Mouse (Mus musculus) kidney, adult 9 months (tissue): Measurements from ENCODE around the gene Nfatc2.

Experiments used
- DNase-seq: peaks from one replicate; pipeline ENCODE4 v3.0.0; 2022

Nfatc2 gene

DNA sequence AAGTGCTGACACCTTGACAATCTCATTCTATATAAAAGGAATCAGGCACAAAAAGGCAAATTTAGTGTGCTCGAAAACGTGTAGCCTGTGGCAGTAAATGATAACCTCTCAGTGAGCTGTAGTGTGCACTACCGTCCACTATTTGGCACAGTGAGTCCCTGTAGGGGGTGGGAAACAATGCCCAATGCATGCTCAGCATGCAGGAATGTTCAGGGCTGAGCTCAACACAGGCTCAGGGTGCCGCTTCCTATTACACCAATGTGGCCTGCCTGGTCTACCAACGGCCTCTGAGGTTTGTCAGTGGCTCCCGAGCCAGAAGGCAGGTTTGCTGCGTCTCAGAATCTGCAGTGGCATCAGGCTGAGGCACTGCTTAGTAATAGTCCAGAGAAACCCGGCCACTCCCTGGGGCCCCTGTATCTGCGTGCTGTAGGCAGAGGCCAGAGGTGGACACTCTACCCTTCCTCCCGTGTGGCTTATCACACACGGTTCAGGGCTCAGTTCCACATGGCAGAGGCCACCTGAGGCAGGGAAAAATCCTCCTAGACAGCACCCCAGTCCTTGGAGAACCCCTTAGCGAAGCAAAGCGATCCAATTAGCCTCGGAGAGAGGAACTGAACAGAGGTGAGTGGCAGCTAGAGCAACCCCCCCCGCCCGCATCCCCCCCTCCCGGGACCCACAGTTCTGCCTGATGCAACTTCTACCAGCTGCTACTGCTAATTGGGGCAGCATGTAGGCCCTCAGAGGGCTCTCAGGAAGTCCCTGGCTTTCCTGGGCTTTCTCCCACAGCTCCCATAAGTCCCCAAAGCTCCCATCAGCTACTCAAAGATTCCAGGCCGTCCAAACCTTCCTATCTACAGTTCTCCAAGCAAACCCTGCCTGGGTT is 74.7 kb downstream of the Nfatc2 start:
- no peak for DNase-seq

DNA sequence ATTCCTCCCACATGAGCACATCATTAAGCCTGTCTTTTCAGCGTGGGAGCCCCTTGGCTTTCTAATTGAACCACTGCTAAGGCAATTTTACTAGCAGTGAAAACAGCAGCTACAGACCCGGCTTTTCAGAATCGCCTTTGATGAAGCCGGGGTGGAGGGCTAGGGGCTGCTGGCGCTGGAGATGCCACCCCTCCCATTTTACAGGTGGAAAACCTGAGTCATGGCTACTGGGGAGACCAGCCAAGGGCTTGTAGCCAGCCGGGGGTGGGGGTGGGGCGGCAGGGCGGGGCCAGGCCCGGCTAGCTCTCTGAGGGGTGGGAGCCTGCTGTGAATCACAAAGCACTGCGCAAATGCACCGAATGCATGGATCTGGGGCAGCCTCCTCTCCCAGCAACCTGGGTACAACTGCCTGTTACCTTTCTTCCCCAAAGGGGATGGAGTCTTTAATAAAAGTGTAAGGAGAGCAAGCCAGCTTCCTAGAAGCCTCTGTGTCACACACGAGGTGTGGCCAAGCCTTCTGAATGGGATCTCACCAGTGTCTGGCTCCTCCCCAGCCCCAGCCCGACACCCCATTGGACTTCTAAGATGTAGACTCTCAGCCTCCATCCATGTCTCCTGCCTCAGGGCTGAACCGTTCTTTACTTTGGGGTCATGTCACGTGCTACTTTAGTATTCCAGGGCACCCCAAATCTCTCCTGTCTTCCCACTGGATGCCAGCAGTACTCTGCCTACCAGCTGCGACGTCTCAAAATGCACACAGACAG is 75.9 kb downstream of the Nfatc2 start:
- no peak for DNase-seq

DNA sequence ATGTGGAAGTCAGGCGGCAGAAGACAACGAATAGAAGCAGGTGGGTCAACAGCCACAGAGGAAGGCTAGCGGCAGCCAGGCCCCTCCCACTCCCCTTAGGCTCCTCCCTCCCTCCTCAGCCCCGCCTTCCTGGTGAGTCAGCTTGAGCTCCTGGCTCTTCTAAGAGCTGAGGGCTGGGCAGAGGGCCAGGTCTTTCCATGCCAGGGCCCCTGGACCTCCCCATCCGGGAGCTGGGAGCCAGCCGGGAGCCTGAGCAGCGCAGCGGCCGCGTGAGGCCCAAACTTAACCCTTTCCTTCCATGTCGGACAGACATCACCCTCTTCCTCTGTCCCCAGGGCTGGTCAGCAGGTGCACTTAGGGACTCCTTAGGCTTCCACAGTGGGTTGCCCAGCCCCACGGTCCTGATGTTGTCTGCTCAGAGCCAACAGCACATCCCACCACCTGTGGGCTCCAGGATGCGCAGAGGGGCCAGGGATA is 76.5 kb downstream of the Nfatc2 start:
- peak; percentile 96 for DNase-seq

DNA sequence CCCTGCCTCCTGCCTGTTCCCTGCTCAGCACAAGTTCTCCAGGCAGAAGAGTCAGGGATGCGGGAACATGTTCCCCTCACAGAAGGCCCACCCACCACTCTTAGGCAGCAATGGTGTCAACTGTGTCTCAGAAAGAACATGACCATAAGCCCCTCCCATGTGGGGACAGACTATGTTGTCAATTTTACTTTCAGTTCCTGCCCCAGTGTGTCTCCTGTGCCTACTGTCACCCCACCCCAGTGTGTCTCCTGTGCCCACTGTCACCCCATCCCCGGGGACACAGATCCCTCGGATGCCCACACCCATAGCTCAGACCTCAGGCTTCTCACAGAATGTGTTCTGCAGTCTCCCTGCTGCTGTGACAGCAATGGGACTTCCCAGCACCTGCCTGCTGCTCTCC is 79.2 kb downstream of the Nfatc2 start:
- no peak for DNase-seq

DNA sequence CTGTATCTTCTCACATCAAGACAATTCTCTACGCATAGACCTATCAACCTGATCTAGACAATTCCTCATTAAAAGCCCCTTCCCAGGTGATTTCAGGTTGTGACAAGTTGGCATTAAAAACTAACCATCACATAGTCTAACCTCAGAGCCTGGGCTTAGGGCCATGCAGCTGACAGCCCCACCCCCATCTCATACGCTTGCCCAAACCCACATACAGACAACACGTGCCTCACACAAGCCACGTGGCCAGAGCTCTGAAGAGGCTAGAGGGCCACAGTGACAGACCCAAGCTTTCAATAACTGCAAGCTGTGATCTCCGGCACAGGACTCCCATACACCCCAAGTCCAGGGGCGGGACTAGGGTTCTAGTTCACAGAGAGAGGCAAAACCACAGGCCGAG is 80.7 kb downstream of the Nfatc2 start:
- no peak for DNase-seq

DNA sequence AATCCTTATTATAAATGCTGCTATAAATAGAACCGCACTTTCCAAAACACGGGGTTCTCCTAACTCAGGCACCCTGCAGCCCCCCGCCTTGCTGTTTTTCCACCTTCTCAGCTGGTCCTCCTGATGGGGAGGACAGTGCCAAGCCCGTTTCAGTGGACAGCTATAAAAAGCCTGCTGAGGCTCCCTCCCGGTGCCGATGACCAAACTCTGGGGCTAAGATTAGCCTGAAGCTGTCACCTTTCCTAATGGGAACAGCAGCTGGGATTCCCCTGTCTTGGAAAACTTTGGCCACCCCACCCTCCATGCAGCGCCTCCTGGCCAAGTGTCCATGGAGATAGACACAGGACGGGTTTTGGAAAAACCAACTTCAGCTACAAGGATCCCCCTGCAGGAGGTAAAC is 81.9 kb downstream of the Nfatc2 start:
- DNase-seq, result no peak

DNA sequence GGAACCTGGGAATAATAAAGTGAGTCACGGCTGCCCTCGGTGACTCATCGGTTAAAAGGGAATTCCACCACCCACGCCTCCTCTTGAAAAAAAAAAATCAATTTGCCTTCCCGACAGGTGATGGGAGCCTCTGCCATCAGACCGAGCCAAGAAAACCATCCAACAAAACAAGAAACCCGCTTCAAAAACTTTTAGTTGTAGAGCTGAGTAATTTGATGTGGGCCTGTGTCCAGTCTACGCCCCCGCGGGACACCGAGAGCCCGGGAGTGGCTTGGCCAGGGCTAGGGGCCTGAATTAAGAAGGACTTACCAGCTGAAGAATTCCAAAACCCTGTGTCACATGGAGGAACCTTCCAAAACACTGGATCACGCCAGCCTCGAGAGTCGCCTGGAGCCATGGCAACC is 83.2 kb downstream of the Nfatc2 start:
- DNase-seq, result no peak

DNA sequence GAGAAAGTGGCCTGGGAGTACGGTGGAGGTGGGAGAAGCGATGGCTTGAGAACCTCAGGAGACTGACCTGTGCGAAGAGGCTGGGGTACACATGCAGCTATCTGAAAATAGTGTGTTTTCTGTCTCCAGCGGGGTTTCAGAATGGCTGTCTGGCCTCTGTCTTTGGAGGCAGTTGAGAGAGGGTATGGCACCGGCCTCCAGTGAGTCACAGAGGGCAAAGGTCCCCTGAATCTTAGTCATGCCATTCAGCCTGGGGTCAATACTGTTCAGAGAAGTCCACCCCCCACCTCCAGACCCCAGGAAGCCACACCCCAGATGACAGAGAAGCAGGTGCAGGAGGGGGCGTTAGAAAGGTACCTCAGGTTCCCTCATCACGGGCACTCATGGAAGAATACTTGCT is 83.7 kb downstream of the Nfatc2 start:
- no peak for DNase-seq

DNA sequence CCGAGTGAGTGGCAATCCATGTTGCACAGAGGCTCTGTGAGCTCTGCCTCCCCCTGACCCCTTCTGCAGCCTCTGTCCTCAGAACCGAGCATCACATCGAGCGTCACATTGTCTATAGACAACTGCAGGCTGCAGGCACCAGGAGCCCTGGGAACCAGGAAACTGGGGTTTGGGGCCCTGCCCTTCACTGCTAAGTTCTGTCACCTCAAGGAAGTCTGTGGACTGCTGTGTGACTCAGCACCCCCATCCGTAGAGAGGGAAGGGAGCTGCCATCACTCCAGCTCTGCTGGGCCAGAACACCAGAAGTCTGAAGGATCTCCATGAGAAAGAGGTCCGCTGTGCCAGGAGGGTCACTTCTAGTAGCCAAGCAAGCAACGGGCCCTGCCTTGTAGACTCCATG is 84.7 kb downstream of the Nfatc2 start:
- no peak for DNase-seq

DNA sequence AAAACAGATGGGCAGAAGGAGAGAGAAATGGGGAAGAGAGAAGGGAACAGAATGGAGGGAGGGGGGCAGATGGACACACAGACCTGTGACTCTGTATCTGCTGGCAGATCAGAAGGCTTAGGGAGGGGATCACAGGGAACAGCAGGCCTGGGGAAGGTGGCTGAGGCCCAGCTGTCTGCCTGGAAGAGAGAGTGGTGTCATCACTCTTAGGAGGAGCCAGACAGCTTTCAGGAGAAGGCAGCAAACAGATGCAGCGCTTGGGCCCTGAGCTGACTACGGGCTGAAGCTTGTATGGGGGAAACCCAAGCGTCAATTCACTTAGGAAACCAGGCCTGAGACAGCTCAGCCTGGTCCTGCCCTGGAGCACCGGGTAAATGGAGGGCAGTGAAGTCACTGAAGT is 86.0 kb downstream of the Nfatc2 start:
- DNase-seq, result no peak

DNA sequence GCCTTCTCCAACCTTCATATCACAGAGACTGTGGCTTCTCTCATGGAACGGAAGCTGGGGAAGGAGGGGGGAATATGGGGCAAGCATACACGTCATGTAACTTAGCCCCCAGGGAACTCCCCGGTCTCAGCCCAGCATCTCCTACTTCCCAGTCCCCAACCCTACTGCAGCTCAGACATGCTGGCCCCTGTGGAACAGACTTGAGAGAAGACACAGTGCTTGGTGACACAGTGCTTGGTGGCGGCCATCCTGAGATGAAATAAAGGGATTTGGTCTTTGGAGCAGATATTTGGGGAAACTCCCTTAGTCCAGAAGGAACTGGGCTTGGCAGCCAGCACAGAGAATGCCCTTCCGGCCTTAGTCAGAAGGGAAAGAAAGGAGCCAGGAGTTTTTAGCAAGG is 87.3 kb downstream of the Nfatc2 start:
- DNase-seq, result no peak

DNA sequence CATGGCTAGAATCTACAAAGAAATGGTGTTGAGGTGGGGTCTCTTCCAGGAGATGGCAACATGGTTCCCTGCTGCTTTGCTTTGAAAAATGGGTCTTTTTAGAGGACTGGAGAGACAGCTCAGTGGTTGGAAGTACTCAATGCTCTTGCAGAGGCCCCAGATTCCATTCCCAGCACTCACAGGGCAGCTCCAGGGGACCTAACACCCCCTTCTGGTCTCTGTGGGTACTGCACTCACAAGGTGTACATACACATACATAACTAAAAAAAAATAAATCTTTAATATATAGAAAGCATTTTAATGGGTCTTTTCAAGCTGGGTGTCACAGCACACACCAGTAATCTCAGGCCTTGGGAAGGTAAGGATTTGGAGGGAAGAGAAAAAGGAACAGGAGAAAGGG is 89.9 kb downstream of the Nfatc2 start:
- DNase-seq, result no peak

DNA sequence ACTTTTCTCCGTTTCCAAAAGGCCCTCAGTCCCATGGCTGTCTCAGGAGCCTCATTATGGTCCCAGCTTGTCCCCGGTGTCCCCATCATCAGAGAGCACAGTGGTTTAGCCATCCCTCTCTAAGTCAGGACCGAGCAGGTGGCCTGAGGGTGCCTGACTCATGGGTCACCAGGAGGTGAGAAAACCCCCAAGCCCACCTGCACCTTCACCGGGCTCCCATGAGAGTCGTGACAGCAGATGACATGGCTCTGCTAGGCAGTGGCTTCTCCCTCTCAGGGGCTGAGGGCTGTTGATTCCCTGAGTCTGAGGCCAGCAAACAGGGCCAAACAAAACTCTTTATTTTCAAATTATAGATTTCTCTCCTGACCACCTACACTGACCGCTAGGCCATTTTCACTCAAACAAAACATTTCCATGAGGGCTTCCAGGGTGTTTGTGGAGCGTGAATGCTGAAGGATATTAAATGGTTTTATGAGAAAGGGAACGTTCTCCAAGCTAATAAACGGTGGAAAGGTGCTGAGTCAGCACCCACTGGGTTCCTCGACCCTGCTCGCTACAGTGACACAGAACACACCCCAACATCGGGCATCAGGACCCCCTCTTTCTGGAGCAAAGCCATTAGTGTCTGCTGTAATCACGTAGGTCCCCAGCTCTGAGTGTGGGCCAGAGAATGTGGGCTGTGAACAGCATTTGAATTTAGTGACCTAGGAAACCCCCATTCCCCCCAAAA is 92.8 kb downstream of the Nfatc2 start:
- DNase-seq, result no peak

DNA sequence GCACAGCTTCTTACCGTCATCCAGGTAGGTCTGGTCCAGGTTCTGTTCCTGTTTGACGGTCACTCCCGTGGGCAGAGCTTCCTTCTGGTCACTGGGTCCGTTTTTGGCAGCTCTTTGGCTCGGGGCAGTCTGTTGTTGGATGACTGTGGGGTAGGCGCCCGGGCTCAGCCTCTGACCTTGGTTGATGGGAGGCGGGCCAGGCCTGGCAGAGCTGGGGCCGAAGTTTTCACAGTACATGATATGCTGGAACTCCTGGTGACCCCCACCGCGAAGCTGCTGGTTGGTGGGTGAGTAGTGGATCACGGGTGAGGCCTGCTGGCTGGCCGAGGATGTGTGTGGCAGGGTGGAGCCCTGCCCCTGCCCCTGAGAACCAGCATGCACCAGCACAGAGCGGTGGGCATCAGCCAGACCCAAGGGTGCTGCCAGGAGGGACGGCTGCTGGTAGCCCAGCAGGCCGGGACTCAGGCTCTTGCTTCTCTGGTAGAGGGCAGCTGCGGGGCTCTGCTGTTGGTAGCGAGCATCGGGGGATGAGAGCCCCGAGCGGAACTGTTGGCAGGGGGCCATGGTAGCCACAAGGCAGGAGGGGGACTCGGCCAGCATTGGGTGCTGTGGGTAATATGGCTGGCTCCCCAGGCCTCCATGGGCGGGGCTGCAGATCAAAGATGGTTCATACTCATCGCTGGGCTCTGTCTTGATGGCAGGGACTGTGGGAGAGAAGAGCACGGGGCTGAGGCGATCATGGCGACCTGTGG is 96.8 kb downstream of the Nfatc2 start:
- no peak for DNase-seq

DNA sequence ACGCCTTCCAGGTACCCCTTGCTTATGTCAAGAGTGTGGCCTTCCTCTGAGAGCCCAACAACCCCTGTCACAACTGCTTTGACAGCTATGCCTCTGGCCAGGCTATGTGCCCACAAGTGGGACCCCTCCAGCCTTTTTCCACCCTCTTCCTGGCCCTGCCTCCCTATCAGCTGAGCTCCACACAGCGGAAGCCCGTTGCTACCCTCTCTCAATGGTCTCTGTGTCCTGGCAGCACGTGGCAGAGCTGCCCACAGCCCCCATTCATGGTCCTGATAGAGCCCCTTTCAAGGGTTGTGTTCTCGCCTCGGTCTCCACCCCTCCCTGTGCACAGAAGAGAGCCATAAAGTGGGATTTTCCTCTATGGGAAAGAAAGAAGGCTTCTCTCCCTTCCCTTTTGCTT is 97.7 kb downstream of the Nfatc2 start:
- no peak for DNase-seq

DNA sequence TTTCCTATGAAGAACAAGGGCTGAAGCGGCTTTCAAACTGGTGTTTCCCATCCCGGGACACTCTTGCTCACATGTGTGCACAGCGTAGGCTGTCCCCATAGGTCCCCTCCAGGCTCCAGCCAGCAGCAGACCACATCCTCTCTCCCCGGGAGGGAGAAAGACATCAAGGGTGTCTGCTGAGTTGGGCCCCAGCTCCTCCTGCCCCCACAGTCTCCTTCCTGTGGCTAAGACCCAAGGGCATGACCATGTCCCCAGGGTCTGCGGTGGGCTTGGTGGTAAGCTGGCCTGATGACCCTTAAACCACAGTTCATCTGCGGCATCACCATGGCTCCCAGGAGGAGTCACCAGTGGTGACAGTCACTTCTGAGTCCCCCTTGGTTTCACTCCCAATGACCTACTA is 100.7 kb downstream of the Nfatc2 start:
- DNase-seq, result no peak

DNA sequence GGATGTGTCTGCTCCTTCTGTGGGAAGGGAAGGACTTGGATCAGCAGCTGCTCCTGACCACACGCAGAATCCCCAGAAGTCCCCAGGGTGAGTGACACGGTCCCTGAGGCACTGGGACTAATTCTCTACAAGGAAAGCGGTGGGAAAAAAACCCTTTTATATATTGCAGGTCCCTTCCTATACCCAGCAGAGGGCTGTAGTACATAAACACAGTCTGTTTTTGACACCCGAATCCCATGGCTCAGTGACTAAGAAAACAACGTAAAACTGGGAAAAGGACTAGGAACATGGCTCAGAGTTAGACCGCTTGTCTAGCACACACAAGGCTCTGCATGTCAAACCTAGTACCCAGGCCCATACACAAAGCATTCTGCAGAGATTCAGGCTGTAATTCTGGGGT is 101.2 kb downstream of the Nfatc2 start:
- no peak for DNase-seq

DNA sequence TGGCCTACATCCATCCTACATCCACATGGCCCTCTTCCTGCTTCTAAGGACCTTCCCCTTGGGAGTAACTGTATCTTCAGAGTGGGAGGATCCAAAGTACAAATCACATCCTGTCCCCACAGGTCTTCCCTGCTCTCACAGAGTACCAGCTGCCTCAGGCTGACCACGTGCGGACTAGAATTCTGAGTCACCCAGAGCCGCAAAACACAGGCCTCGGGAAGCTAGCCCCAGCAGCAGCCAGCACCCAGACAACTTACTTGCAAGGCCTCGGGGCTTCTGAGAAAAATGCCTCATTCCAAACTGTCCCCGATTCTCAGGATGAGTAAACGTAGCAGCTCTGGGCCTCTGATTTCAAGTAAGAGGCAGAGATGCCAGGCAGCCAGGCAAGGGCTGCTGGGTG is 109.7 kb downstream of the Nfatc2 start:
- DNase-seq, result no peak

DNA sequence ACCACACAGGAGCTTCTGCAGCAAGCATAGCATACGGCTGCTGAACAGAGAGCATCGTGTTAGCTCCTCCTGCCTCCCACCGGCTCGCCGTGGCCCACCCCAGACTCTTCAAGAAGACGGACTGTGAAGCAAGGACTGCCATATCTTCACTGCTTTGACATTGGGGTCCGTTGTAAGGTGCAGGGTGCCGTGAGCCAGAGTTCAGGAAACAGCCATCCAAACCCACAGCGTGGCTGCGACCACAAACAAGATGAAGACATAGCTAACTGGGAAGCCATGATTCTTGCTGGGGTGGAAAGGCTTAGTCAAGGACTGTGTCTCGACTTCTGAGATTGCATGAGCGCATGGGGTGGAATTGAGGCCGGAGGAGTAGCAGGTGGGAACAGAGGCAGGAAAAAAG is 111.5 kb downstream of the Nfatc2 start:
- DNase-seq, result no peak

DNA sequence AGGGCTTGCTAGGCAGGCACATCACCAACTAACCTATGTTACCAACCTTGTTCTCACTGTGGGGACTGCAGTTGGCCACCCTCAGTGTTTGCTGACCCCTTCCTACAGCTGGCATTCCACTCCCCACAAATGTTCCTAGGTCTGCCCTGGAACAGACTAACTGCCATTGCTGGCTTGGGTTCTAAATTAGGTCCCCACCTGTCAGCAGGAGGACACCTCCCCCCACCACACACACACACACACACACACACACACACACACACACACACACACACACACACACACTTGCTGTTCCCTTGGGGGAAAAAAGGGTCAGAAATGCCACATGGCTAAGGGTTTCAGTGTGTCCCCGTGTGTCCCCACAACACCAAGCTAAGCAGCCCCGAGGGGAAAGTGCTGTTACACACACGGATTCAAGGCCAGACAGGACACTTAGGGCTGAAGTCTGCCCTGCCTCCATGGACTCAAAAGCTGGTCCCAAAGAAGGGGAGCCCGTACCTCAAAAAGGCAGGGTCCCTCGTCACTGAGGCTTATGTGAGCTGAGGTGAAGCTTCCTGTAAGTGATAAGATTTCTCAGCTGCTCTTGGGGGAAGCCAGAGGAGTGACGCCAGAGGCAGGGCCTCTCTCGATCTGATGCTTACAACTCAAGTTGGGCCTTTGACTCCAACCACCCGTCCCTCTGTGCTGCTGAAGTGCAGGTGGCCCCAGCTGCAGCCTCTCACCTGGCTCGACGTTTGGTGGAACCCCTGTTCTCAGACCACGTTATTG is 113.1 kb downstream of the Nfatc2 start:
- DNase-seq, result no peak

DNA sequence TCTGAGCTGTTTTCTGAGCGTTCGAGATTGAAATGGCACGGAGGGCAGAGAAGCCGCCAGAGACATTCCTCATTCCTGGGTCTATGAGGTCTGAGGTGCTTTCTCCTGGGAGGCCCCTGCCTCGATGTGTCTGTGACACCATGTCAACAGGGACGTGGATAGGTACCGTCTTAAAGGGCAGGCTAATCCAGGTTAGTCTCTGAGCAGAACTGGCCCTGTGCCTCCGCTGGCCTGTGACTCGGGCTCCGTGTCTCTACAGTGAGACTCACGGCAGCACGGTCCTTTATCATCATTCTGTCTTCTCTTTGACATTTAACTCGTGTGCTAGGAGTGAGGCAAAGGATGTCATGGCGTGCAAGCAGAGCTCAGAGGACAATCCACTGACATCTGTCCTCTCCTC is 120.3 kb downstream of the Nfatc2 start:
- no peak for DNase-seq

DNA sequence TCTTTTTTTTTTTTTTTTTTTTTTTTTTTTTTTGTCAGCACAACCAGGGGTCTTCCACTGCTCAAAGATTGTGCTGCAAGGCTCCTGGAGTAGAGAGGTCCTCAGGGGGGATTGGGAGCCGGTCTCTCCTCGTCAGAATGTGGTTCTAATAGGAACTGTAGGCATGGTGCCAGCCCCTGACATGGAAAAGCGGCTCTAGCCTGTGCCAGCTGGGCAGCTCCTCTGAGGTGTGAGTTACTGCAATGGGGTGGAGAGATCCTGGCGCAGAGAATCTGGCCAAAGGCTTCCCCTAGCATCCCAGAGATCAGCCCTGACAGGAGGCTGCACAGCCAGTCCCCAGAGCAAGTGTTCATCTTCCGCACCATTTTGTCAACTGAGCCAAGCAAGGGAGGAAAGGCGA is 120.8 kb downstream of the Nfatc2 start:
- no peak for DNase-seq
